Mouse (Mus musculus) frontal cortex, adult (tissue): ENCODE data around the gene Olfr789.

ENCODE experiments used
- ATAC-seq: cut with Nextera tagmentation; 2 replicates; pipeline ENCODE4 v1.9.2; 2017; ENCODE audit warnings: mild to moderate bottlenecking, moderate library complexity, mixed read lengths; ENCODE audit not compliant: low TSS enrichment

Gene Olfr789

DNA sequence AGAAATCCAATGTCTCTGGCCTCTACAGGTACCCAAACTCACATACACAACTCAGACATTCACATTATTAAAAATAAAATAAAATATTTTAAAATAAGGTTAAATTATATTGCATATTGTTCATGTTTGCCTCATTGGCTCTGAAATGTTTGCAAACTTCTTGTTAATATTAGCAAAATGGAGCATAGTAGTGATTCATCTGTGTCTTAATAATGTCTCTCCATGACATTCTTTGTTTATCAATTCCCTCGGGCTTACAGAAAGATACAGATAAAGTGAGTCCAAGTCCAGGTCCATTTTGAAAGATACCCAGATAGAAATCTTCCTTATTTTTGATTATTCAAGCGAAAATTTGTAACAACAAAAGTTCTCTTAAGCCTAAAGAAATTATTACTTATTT lies at the start of gene Olfr789:
Gene Olfr789, plus strand, starts transcription at position 301 of the 400 bp plus-strand sequence.
- ATAC-seq, result no peak

DNA sequence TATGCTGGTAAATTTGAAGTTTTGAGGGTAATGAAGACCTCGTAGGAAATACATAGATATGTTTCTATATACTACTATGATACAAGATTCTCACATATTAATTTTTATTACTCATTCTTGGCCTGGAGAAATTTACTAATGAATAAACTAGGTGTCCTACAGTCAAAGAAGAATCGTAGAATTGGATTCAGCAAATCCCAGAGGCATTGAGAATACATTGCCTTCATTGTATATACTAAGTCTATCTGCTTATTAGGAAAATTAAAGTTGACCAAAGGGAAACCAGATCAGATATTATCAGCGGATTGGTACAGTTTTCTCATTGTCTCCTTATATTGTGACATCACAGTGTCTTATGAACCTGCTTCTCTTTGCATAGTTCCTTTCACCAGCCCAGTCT lies 23.0 kb upstream of the Olfr789 start, which contains the start of gene Olfr787:
Gene Olfr787, plus strand, starts transcription at position 301 of the 400 bp plus-strand sequence.
- ATAC-seq, result no peak

GRCm38 (mm10) chr10:129470698-129471097 lies 13.9 kb upstream of the Olfr789 start, which contains the start of gene Olfr788:
Gene Olfr788 (plus strand): TSS chr10:129470998.
- ATAC-seq, result no peak

- ATAC-seq, result no peak
Observed at GRCm38 (mm10) chr10:129473256-129473655, 11.3 kb upstream of the Olfr789 start.

DNA sequence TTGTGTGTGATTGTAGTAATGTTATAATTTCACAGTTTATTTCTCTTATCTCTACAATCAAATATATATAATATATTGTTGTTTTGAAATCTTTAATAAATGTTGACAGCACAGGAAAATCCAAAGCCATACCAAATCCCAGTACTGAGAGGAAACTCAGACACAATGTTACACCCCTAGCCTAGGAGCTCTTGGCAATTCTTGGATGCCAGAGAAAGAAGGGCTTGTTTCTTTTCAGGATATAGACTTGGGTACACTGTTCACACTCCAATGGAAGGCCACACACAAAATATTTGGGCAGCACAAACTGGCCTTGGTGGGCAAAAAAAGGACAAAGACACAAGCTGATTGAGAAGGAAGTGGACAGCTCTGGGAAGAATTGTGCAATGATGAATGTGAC lies 10.8 kb upstream of the Olfr789 start:
- ATAC-seq, result no peak

DNA sequence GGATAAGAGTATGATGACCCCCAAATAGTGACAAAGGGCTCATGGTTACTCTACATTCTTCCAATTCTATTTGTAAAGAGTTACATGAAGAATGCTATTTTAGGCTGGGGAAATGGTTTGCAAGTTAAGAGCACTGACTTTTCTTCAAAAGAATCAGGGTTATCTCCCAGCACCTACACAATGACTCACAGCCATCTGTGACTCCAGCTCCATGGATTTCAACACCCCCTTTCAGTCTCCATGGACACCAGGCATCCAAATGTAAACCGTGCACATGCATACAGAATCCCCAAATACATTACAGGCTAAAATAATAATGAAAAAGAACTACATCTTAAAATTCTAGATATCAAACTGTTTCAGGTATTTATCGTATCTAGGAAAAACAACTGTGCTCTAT lies 5.5 kb downstream of the Olfr789 start:
- peak; percentile 100 for ATAC-seq

- ATAC-seq, result no peak
Observed at GRCm38 (mm10) chr10:129498192-129498591, 13.6 kb downstream of the Olfr789 start, which contains the start of gene Olfr790. Gene Olfr790 (plus strand): TSS chr10:129498492.

- no peak for ATAC-seq
Observed at GRCm38 (mm10) chr10:129521492-129521891, 36.9 kb downstream of the Olfr789 start, which contains the start of gene Olfr791. Gene Olfr791 (plus strand): TSS chr10:129521792.

DNA sequence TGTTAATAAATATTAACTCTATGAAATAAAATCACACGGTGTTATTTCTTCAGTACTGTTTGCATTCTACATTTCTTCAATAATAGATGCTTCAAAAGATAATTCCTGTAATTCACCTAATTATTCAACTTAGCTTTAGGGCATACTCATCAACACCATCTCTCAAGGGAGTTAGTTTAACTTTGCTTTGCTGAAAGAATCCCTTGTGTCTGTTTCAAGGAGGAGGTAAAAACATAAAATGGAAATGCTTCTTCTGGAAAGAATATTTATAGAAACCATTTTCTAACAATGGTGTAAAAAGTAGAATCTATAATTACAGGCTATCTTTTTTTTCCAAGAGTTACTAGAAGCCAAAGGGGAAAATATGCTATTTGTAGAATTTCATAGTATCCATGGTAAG lies 54.3 kb downstream of the Olfr789 start, which contains the start of gene Olfr792:
Gene Olfr792, plus strand, starts transcription at position 301 of the 400 bp plus-strand sequence.
- ATAC-seq, result no peak
